8 mouse cellular contexts compared by ENCODE assay signal in the genomic region with DNA sequence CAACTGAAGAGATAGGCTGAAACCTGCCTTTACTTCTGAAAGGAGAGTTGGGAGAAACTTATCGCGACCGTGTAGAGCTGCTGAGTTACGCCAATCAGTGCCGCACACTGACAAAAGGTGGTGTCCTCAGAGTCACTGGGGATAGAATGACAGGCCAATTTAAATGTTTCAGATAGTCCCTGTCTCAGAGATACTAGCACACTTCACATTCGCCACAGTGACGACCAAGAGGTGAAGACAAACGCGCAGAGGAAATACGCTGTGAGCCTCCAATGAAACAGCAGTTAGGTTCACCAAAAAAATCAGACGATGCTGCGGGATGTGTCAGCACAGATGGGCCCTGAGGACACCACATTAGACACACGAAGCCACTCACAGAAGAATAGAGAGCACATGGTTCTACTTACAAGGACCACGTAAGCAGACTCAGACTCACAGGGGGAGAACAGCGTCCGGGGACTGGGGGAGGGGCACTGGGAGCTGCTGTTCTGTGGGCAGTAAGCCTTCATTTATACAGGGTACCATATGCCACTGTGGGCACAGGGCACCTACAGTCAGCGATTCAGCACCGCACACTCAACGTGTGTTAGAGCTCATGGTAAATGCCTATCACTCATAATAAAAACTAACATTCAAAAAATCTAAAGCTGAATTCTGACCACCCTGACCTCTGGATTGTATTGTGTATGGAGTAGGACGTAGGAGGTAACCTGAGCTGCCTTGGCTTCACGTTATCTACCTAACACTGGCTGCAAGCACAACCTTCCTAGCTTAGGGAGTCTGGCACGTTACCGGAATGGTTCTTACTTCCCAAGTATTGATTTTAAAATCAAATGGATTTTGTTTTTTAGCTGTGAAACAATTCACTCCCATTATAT.
A peak's percentile ranks its signal among the peaks of the same experiment; 100 is the strongest.
DNase-seq lines count a peak whose midpoint lies in the region; ATAC-seq lines count a peak whose summit lies in the region.

No protein-coding gene starts in this region.

- peaks cover 58% of the 10 kb centered on the region for H3K4me1 ChIP-seq in heart, embryonic 13.5 days
- H3K4me1 ChIP-seq in embryonic facial prominence, embryonic 12.5 days = peaks cover 30% of the 10 kb centered on the region
- peaks cover 8% of the 10 kb centered on the region for H3K4me1 ChIP-seq in hindbrain, embryonic 16.5 days (ENCODE audit: control insufficient read depth, insufficient read depth, low read depth, low read length)

- H3K4me3 ChIP-seq in heart, embryonic 13.5 days = no peak overlapping the region
- no peak overlapping the region for H3K4me3 ChIP-seq in embryonic facial prominence, embryonic 12.5 days
- no peak overlapping the region for H3K4me3 ChIP-seq in hindbrain, embryonic 16.5 days (ENCODE audit: low read length)

- peaks cover 41% of the 10 kb centered on the region for H3K36me3 ChIP-seq in heart, embryonic 13.5 days
- H3K36me3 ChIP-seq in embryonic facial prominence, embryonic 12.5 days = 0 out of 2 replicates have a peak, but pooled peaks cover 4% of the 10 kb centered on the region
- no peaks in the 10 kb centered on the region for H3K36me3 ChIP-seq in hindbrain, embryonic 16.5 days (ENCODE audit: control insufficient read depth, insufficient read depth, low read length)

- 39% methylated on average over 23 of the region's 23 CpGs for WGBS in heart, embryonic 13.5 days
- 30% methylated on average over 23 of the region's 23 CpGs for WGBS in embryonic facial prominence, embryonic 12.5 days
- 64% methylated on average over 23 of the region's 23 CpGs for WGBS in hindbrain, embryonic 16.5 days

- H3K27me3 ChIP-seq in heart, embryonic 13.5 days (replicated peaks) = no peaks in the 10 kb centered on the region
- no peaks in the 10 kb centered on the region for H3K27me3 ChIP-seq in embryonic facial prominence, embryonic 12.5 days
- H3K27me3 ChIP-seq in hindbrain, embryonic 16.5 days (replicated peaks; ENCODE audit: control insufficient read depth, insufficient read depth, low read length) = no peaks in the 10 kb centered on the region

- intact Hi-C loops in gastrocnemius, postnatal 14 days (cut with DNase I; ENCODE audit: low total_unique reads) = no loop called here

- ATAC-seq in heart, embryonic 13.5 days (ENCODE audit: extremely low read depth, insufficient number of reproducible peaks, low FRiP score, low TSS enrichment) = no peak
- ATAC-seq in embryonic facial prominence, embryonic 12.5 days (ENCODE audit: insufficient number of reproducible peaks, insufficient read depth, low FRiP score, low TSS enrichment) = 0 out of 2 replicates have a peak, but pooled peaks have one; percentile 49
- ATAC-seq in hindbrain, embryonic 16.5 days = peak; percentile 75

- peak overlapping the region; percentile 47; the same call in 1 of the 2 replicates for H3K9ac ChIP-seq in heart, embryonic 13.5 days
- H3K9ac ChIP-seq in embryonic facial prominence, embryonic 12.5 days = no peak overlapping the region
- H3K9ac ChIP-seq in hindbrain, embryonic 16.5 days (ENCODE audit: low read depth, low read length) = no peak overlapping the region; the same call in 1 of the 2 replicates

- no peak for DNase-seq in heart, adult 8-10 months (ENCODE audit: low spot score)
- DNase-seq in NIH3T3 (ENCODE audit: low read depth) = peak; percentile 57
- no peak for DNase-seq in gastrocnemius, postnatal 14 days
- no peak for DNase-seq in right cerebral cortex, postnatal 4 days
- no peak for DNase-seq in kidney, postnatal 10 days

- no peaks in the 10 kb centered on the region for H3K9me3 ChIP-seq in heart, embryonic 13.5 days
- no peaks in the 10 kb centered on the region for H3K9me3 ChIP-seq in embryonic facial prominence, embryonic 12.5 days
- no peaks in the 10 kb centered on the region for H3K9me3 ChIP-seq in hindbrain, embryonic 16.5 days (ENCODE audit: control insufficient read depth, low read length)

- H3K4me2 ChIP-seq in heart, embryonic 13.5 days = peak overlapping the region; percentile 60
- H3K4me2 ChIP-seq in embryonic facial prominence, embryonic 12.5 days (replicated peaks) = peak overlapping the region; percentile 24
- peak overlapping the region; percentile 28 for H3K4me2 ChIP-seq in hindbrain, embryonic 16.5 days (ENCODE audit: low read length)

- H3K27ac ChIP-seq in heart, embryonic 13.5 days (replicated peaks) = no peak overlapping the region
- H3K27ac ChIP-seq in embryonic facial prominence, embryonic 12.5 days = 0 out of 2 replicates have a peak overlapping the region, but pooled peaks have one; percentile 50
- H3K27ac ChIP-seq in hindbrain, embryonic 16.5 days (ENCODE audit: low read depth, low read length) = no peak overlapping the region
